ENCODE assay signal across 14 mouse cellular contexts in genomic region chr4:119274627-119275026, GRCm38 (mm10). TPM values are rescaled to one million over a fixed set of nuclear protein-coding genes. Genes with fewer than 3 reads are reported as not detected.
DNase-seq lines count a peak whose midpoint lies in the region; ATAC-seq and TF ChIP-seq lines count a peak whose summit lies in the region.
"Had no signal": no experiment of that assay in that cellular context is flagged by ENCODE, and none has a peak within 500 bp of the region (broad histone marks: within the 10 kb centered on the region; RNA-seq: fewer than 3 reads in every experiment).

No protein-coding gene starts in this region.

- no peaks in the 10 kb centered on the region for H3K27me3 ChIP-seq in forebrain, embryonic 11.5 days (ENCODE audit: control insufficient read depth, insufficient read depth, low read length)
- H3K27me3 ChIP-seq in forebrain, postnatal 0 days (ENCODE audit: insufficient read depth, low read length), result no peaks in the 10 kb centered on the region
- H3K27me3 ChIP-seq in MEL (ENCODE audit: control insufficient read depth in 1 of 2, insufficient read depth in 2 of 2, low read length in 2 of 2), result no peaks in the 10 kb centered on the region
- H3K27me3 ChIP-seq in heart, postnatal 0 days (ENCODE audit: control insufficient read depth, insufficient read depth, low read length), result no peaks in the 10 kb centered on the region
- H3K27me3 ChIP-seq: hindbrain, embryonic 15.5 days; neural tube, embryonic 15.5 days had no signal

- no peak for TF ChIP-seq POLR2A in MEL (IDR thresholded peaks at IDR 0.05; ENCODE audit: control insufficient read depth in 1 of 2, insufficient read depth in 1 of 2, low read depth in 1 of 2, low read length in 2 of 2, poor library complexity in 1 of 2)
- no peak for TF ChIP-seq POLR2A in lung, adult 2 months (IDR thresholded peaks at IDR 0.05; ENCODE audit: borderline replicate concordance, extremely low read depth, low read depth, low read length)

- no peak for TF ChIP-seq EP300 in MEL (IDR thresholded peaks at IDR 0.05; ENCODE audit: low read depth in 1 of 2, low read length in 2 of 2)
- TF ChIP-seq EP300 in heart, postnatal 0 days (IDR thresholded peaks at IDR 0.05; ENCODE audit: low read depth), result no peak

- H3K36me3 ChIP-seq in forebrain, embryonic 11.5 days (ENCODE audit: control insufficient read depth, insufficient read depth, low read length), result peaks cover 19% of the 10 kb centered on the region
- peaks cover 74% of the 10 kb centered on the region for H3K36me3 ChIP-seq in forebrain, postnatal 0 days (ENCODE audit: insufficient read depth)
- H3K36me3 ChIP-seq in MEL (ENCODE audit: control insufficient read depth in 1 of 2, insufficient read depth in 2 of 2, low read length in 2 of 2), result peaks cover 16 to 25% of the 10 kb centered on the region in 2 experiments
- peaks cover 61% of the 10 kb centered on the region for H3K36me3 ChIP-seq in heart, postnatal 0 days (replicated peaks; ENCODE audit: control insufficient read depth, insufficient read depth, low read length)

- no peak for ATAC-seq in forebrain, embryonic 11.5 days (replicated peaks; ENCODE audit: low FRiP score)
- ATAC-seq in forebrain, postnatal 0 days, result no peak
- ATAC-seq in heart, postnatal 0 days (ENCODE audit: insufficient read depth, low read depth), result peak; percentile 81

- TF ChIP-seq CTCF in forebrain, postnatal 0 days (IDR thresholded peaks at IDR 0.05; ENCODE audit: low read depth), result no peak
- no peak for TF ChIP-seq CTCF in MEL (IDR thresholded peaks at IDR 0.05 in 2 of 3, conservative IDR thresholded peaks at IDR 0.05 in 1 of 3; ENCODE audit: control insufficient read depth in 1 of 3, insufficient read depth in 1 of 3, low read depth in 2 of 3, low read length in 3 of 3, poor library complexity in 1 of 3, severe bottlenecking in 1 of 3)
- TF ChIP-seq CTCF in heart, postnatal 0 days (IDR thresholded peaks at IDR 0.05; ENCODE audit: low read depth), result no peak
- no peak for TF ChIP-seq CTCF in lung, adult 2 months (IDR thresholded peaks at IDR 0.05; ENCODE audit: insufficient read depth, low read length)

- no peaks in the 10 kb centered on the region for H3K9me3 ChIP-seq in forebrain, embryonic 11.5 days (ENCODE audit: control insufficient read depth, low read length)
- H3K9me3 ChIP-seq in forebrain, postnatal 0 days (ENCODE audit: low read length), result no peaks in the 10 kb centered on the region
- H3K9me3 ChIP-seq in MEL (replicated peaks; ENCODE audit: insufficient read depth, low read length), result no peaks in the 10 kb centered on the region
- no peaks in the 10 kb centered on the region for H3K9me3 ChIP-seq in heart, postnatal 0 days (replicated peaks; ENCODE audit: control insufficient read depth, low read length)
- H3K9me3 ChIP-seq: hindbrain, embryonic 15.5 days; midbrain, embryonic 10.5 days; neural tube, embryonic 15.5 days had no signal

- no peaks in the 10 kb centered on the region for H3K79me2 ChIP-seq in MEL (ENCODE audit: control insufficient read depth, insufficient read depth, low read length, poor library complexity)

- H3K4me1 ChIP-seq in forebrain, embryonic 11.5 days (replicated peaks; ENCODE audit: control insufficient read depth, insufficient read depth, low read length), result no peaks in the 10 kb centered on the region
- no peaks in the 10 kb centered on the region for H3K4me1 ChIP-seq in forebrain, postnatal 0 days (ENCODE audit: insufficient read depth)
- H3K4me1 ChIP-seq in MEL (ENCODE audit: control insufficient read depth in 1 of 2, insufficient read depth in 2 of 2, low read length in 2 of 2), result no peaks in the 10 kb centered on the region
- no peaks in the 10 kb centered on the region for H3K4me1 ChIP-seq in heart, postnatal 0 days (ENCODE audit: control insufficient read depth, insufficient read depth)
- peaks cover 15% of the 10 kb centered on the region for H3K4me1 ChIP-seq in lung, adult 2 months (ENCODE audit: control insufficient read depth, insufficient read depth, low read length)
- H3K4me1 ChIP-seq: hindbrain, embryonic 15.5 days; midbrain, embryonic 10.5 days; neural tube, embryonic 15.5 days had no signal

- H3K4me2 ChIP-seq in forebrain, embryonic 11.5 days (ENCODE audit: low read depth, low read length, severe bottlenecking), result no peak overlapping the region
- no peak overlapping the region for H3K4me2 ChIP-seq in forebrain, postnatal 0 days (ENCODE audit: low read depth)
- H3K4me2 ChIP-seq in heart, postnatal 0 days (ENCODE audit: low read depth, low read length), result 0 out of 2 replicates have a peak overlapping the region, but pooled peaks have one; percentile 2
- H3K4me2 ChIP-seq: hindbrain, embryonic 15.5 days; neural tube, embryonic 15.5 days had no signal

- peak; percentile 29 for DNase-seq in forebrain, embryonic 11.5 days (ENCODE audit: low spot score)
- DNase-seq in forebrain, postnatal 0 days, result no peak
- DNase-seq in MEL (ENCODE audit: low read depth, low spot score), result peak; percentile 42
- no peak for DNase-seq in heart, postnatal 0 days (ENCODE audit: low spot score)
- peak; percentile 38 for DNase-seq in lung, adult 2 months
- DNase-seq in adrenal gland, postnatal 4 days (ENCODE audit: low spot score in 2 of 2), result no peak
- no peak for DNase-seq in urinary bladder, adult 18-20 months (ENCODE audit: low spot score in 2 of 2)
- DNase-seq in right cerebral cortex, postnatal 25 days, result no peak
- DNase-seq: cerebellum, postnatal 14 days had no signal

- TF ChIP-seq RAD21 in MEL (IDR thresholded peaks at IDR 0.05; ENCODE audit: low read depth, low read length), result no peak

- WGBS in forebrain, embryonic 11.5 days, result 84% methylated on average over 1 of the region's 1 CpGs
- WGBS in forebrain, postnatal 0 days, result 83% methylated on average over 1 of the region's 1 CpGs
- 65% methylated on average over 1 of the region's 1 CpGs for WGBS in heart, postnatal 0 days
- 30% methylated on average over 1 of the region's 1 CpGs for WGBS in lung, adult 2 months

- no peak overlapping the region for H3K4me3 ChIP-seq in forebrain, embryonic 11.5 days (ENCODE audit: low read depth, low read length)
- H3K4me3 ChIP-seq in forebrain, postnatal 0 days (ENCODE audit: low read depth, low read length), result no peak overlapping the region
- no peak overlapping the region for H3K4me3 ChIP-seq in MEL (ENCODE audit: control insufficient read depth in 1 of 2, insufficient read depth in 1 of 2, low read depth in 2 of 2, low read length in 2 of 2)
- no peak overlapping the region for H3K4me3 ChIP-seq in heart, postnatal 0 days (ENCODE audit: low read depth, low read length)
- H3K4me3 ChIP-seq in lung, adult 2 months (replicated peaks; ENCODE audit: extremely low read depth, low read depth, low read length), result no peak overlapping the region
- H3K4me3 ChIP-seq: hindbrain, embryonic 15.5 days; midbrain, embryonic 10.5 days; neural tube, embryonic 15.5 days had no signal

- H3K27ac ChIP-seq in forebrain, embryonic 11.5 days (ENCODE audit: low read depth, low read length), result no peak overlapping the region
- no peak overlapping the region for H3K27ac ChIP-seq in forebrain, postnatal 0 days (ENCODE audit: low read depth, low read length)
- no peak overlapping the region for H3K27ac ChIP-seq in MEL (ENCODE audit: control insufficient read depth, low read depth, low read length)
- H3K27ac ChIP-seq in heart, postnatal 0 days (ENCODE audit: low read depth), result peak overlapping the region; percentile 86
- H3K27ac ChIP-seq: midbrain, embryonic 10.5 days; neural tube, embryonic 15.5 days had no signal

- no peak overlapping the region for H3K9ac ChIP-seq in forebrain, embryonic 11.5 days (ENCODE audit: low read length)
- H3K9ac ChIP-seq in forebrain, postnatal 0 days, result no peak overlapping the region
- H3K9ac ChIP-seq in MEL (ENCODE audit: control insufficient read depth, low read depth, low read length, poor library complexity, severe bottlenecking), result no peak overlapping the region
- H3K9ac ChIP-seq in heart, postnatal 0 days (replicated peaks; ENCODE audit: low read depth, low read length), result no peak overlapping the region
- H3K9ac ChIP-seq: hindbrain, embryonic 15.5 days; neural tube, embryonic 15.5 days had no signal

RNA-seq across cellular contexts. Expression of gene Cldn19, which starts 19.4 kb away (rescaled TPM):
- polyA plus RNA-seq in forebrain, embryonic 11.5 days (2014; fragmentation: Nextera tagmentation; extraction: Ambion mirVana), result 0.21 and 0.31 TPM in 2 replicates
- 0.86 and 0.92 TPM in 2 replicates for total RNA-seq in forebrain, postnatal 0 days (2014; rRNA removed)
- polyA plus RNA-seq in forebrain, postnatal 0 days (2015; fragmentation: Nextera tagmentation; extraction: Ambion mirVana), result 0.59 and 1.7 TPM in 2 replicates
- total RNA-seq in MEL (2012; rRNA removed), result not detected in 2 replicates
- polyA plus RNA-seq in MEL (2012; ENCODE audit: insufficient read depth in 1 of 2, insufficient read length in 2 of 2, low read depth in 1 of 2, low replicate concordance in 2 of 2, missing spikeins in 1 of 2), result not detected
- total RNA-seq in heart, postnatal 0 days (2014; rRNA removed; ENCODE audit: low replicate concordance), result not detected in 2 replicates
- 0.05 TPM in 1 of 2 replicates, not detected in the other for polyA plus RNA-seq in heart, postnatal 0 days (2015; fragmentation: Nextera tagmentation; extraction: Ambion mirVana)
- polyA plus RNA-seq in lung, adult 2 months (2012; rRNA removed), result 1.2 TPM in 2 replicates
- total RNA-seq in adrenal gland, postnatal 4 days (2021), result 1 to 10 TPM in 1 of 2 experiments, under 1 TPM in 1; 0.45 to 8.8 TPM
- polyA plus RNA-seq: C2C12; stomach, embryonic 14.5 days had no signal

RNA-seq across cellular contexts. Expression of gene Ybx1, which starts 19.8 kb away (rescaled TPM):
- polyA plus RNA-seq in forebrain, embryonic 11.5 days (2014; fragmentation: Nextera tagmentation; extraction: Ambion mirVana), result 1,312 and 1,467 TPM in 2 replicates
- total RNA-seq in forebrain, postnatal 0 days (2014; rRNA removed), result 829 and 985 TPM in 2 replicates
- polyA plus RNA-seq in forebrain, postnatal 0 days (2015; fragmentation: Nextera tagmentation; extraction: Ambion mirVana), result 1,107 and 1,112 TPM in 2 replicates
- total RNA-seq in MEL (2012; rRNA removed), result 979 and 1,115 TPM in 2 replicates
- polyA plus RNA-seq in MEL (2012; ENCODE audit: insufficient read depth in 1 of 2, insufficient read length in 2 of 2, low read depth in 1 of 2, low replicate concordance in 2 of 2, missing spikeins in 1 of 2), result 1,000 to 10,000 TPM; 2,172 to 2,666 TPM
- 292 and 309 TPM in 2 replicates for total RNA-seq in heart, postnatal 0 days (2014; rRNA removed; ENCODE audit: low replicate concordance)
- polyA plus RNA-seq in heart, postnatal 0 days (2015; fragmentation: Nextera tagmentation; extraction: Ambion mirVana), result 515 and 546 TPM in 2 replicates
- polyA plus RNA-seq in lung, adult 2 months (2012; rRNA removed), result 158 and 195 TPM in 2 replicates
- total RNA-seq in adrenal gland, postnatal 4 days (2021), result 100 to 1,000 TPM; 555 to 590 TPM

RNA-seq across cellular contexts. Expression of gene P3h1, which starts 41.9 kb away (rescaled TPM):
- 16.8 and 17.8 TPM in 2 replicates for polyA plus RNA-seq in forebrain, embryonic 11.5 days (2014; fragmentation: Nextera tagmentation; extraction: Ambion mirVana)
- 12.8 and 13.8 TPM in 2 replicates for total RNA-seq in forebrain, postnatal 0 days (2014; rRNA removed)
- 8.7 and 8.9 TPM in 2 replicates for polyA plus RNA-seq in forebrain, postnatal 0 days (2015; fragmentation: Nextera tagmentation; extraction: Ambion mirVana)
- total RNA-seq in MEL (2012; rRNA removed), result 12.9 and 15.7 TPM in 2 replicates
- 10 to 100 TPM in 1 of 2 experiments, not detected in 1; 30.2 TPM for polyA plus RNA-seq in MEL (2012; ENCODE audit: insufficient read depth in 1 of 2, insufficient read length in 2 of 2, low read depth in 1 of 2, low replicate concordance in 2 of 2, missing spikeins in 1 of 2)
- 34.3 and 40.8 TPM in 2 replicates for total RNA-seq in heart, postnatal 0 days (2014; rRNA removed; ENCODE audit: low replicate concordance)
- polyA plus RNA-seq in heart, postnatal 0 days (2015; fragmentation: Nextera tagmentation; extraction: Ambion mirVana), result 20.5 and 23.5 TPM in 2 replicates
- polyA plus RNA-seq in lung, adult 2 months (2012; rRNA removed), result 22.4 and 24.0 TPM in 2 replicates
- 10 to 100 TPM; 37.7 to 38.1 TPM for total RNA-seq in adrenal gland, postnatal 4 days (2021)

RNA-seq across cellular contexts. Expression of gene AU022252, which starts 42.1 kb away (rescaled TPM):
- polyA plus RNA-seq in forebrain, embryonic 11.5 days (2014; fragmentation: Nextera tagmentation; extraction: Ambion mirVana), result 37.3 and 37.8 TPM in 2 replicates
- total RNA-seq in forebrain, postnatal 0 days (2014; rRNA removed), result 17.6 and 23.2 TPM in 2 replicates
- polyA plus RNA-seq in forebrain, postnatal 0 days (2015; fragmentation: Nextera tagmentation; extraction: Ambion mirVana), result 22.7 and 23.4 TPM in 2 replicates
- total RNA-seq in MEL (2012; rRNA removed), result 12.3 and 12.8 TPM in 2 replicates
- 10 to 100 TPM in 1 of 2 experiments, not detected in 1; 24.9 TPM for polyA plus RNA-seq in MEL (2012; ENCODE audit: insufficient read depth in 1 of 2, insufficient read length in 2 of 2, low read depth in 1 of 2, low replicate concordance in 2 of 2, missing spikeins in 1 of 2)
- total RNA-seq in heart, postnatal 0 days (2014; rRNA removed; ENCODE audit: low replicate concordance), result 7.1 and 7.5 TPM in 2 replicates
- polyA plus RNA-seq in heart, postnatal 0 days (2015; fragmentation: Nextera tagmentation; extraction: Ambion mirVana), result 15.5 and 18.4 TPM in 2 replicates
- polyA plus RNA-seq in lung, adult 2 months (2012; rRNA removed), result 3.4 and 6.5 TPM in 2 replicates
- total RNA-seq in adrenal gland, postnatal 4 days (2021), result 10 to 100 TPM; 20.8 to 26.1 TPM

RNA-seq across cellular contexts. Expression of gene Ppih, which starts 45.7 kb away (rescaled TPM):
- 119 and 133 TPM in 2 replicates for polyA plus RNA-seq in forebrain, embryonic 11.5 days (2014; fragmentation: Nextera tagmentation; extraction: Ambion mirVana)
- total RNA-seq in forebrain, postnatal 0 days (2014; rRNA removed), result 41.7 and 41.9 TPM in 2 replicates
- polyA plus RNA-seq in forebrain, postnatal 0 days (2015; fragmentation: Nextera tagmentation; extraction: Ambion mirVana), result 60.0 and 71.0 TPM in 2 replicates
- total RNA-seq in MEL (2012; rRNA removed), result 211 and 246 TPM in 2 replicates
- polyA plus RNA-seq in MEL (2012; ENCODE audit: insufficient read depth in 1 of 2, insufficient read length in 2 of 2, low read depth in 1 of 2, low replicate concordance in 2 of 2, missing spikeins in 1 of 2), result 100 to 1,000 TPM; 140 to 199 TPM
- 15.2 and 31.1 TPM in 2 replicates for total RNA-seq in heart, postnatal 0 days (2014; rRNA removed; ENCODE audit: low replicate concordance)
- polyA plus RNA-seq in heart, postnatal 0 days (2015; fragmentation: Nextera tagmentation; extraction: Ambion mirVana), result 21.5 and 26.0 TPM in 2 replicates
- polyA plus RNA-seq in lung, adult 2 months (2012; rRNA removed), result 3.2 and 5.3 TPM in 2 replicates
- 10 to 100 TPM; 32.9 to 33.4 TPM for total RNA-seq in adrenal gland, postnatal 4 days (2021)

Comparison
In these comparisons a context has a peak if more than half of its experiments do, and no peak if none do; other contexts are left out.
1. DNase-seq: peak in forebrain, embryonic 11.5 days (single experiment), MEL (single experiment) and lung, adult 2 months (single experiment); none in forebrain, postnatal 0 days (single experiment), heart, postnatal 0 days (single experiment), adrenal gland, postnatal 4 days (0 of 2), urinary bladder, adult 18-20 months (0 of 2) and right cerebral cortex, postnatal 25 days (single experiment).